Mouse (Mus musculus): Measurements from ENCODE around the gene Zfp553.

Gene Zfp553

GRCm38 (mm10) chr7:127271093-127271492 is 38.2 kb downstream of the Zfp553 start:
- DNase-seq (ENCODE audit: low spot score), result no peak

GRCm38 (mm10) chr7:127272566-127272965 is 39.7 kb downstream of the Zfp553 start:
- DNase-seq (ENCODE audit: low spot score), result no peak

- peak; percentile 35 for DNase-seq (ENCODE audit: low spot score)
These were observed 40.5 kb downstream of the Zfp553 start for GRCm38 (mm10) chr7:127273118-127273923.

- peak; percentile 93 for DNase-seq (ENCODE audit: low spot score)
These were observed 41.3 kb downstream of the Zfp553 start, which contains the start of gene Sephs2 for GRCm38 (mm10) chr7:127273925-127274789. TSS of gene Sephs2 (minus strand) at chr7:127274055.

- DNase-seq (ENCODE audit: low spot score), result no peak
These were observed 43.7 kb downstream of the Zfp553 start for GRCm38 (mm10) chr7:127276519-127276961.

GRCm38 (mm10) chr7:127278311-127278710 is 45.5 kb downstream of the Zfp553 start:
- no peak for DNase-seq (ENCODE audit: low spot score)

- no peak for DNase-seq (ENCODE audit: low spot score)
These were observed 47.2 kb downstream of the Zfp553 start for GRCm38 (mm10) chr7:127280092-127280491.

GRCm38 (mm10) chr7:127281114-127281513 is 48.3 kb downstream of the Zfp553 start:
- no peak for DNase-seq (ENCODE audit: low spot score)

GRCm38 (mm10) chr7:127282190-127282589 is 49.3 kb downstream of the Zfp553 start:
- no peak for DNase-seq (ENCODE audit: low spot score)

- no peak for DNase-seq (ENCODE audit: low spot score)
These were observed 52.3 kb downstream of the Zfp553 start for GRCm38 (mm10) chr7:127285154-127285553.
